Comparison of ENCODE assay signal across 12 mouse cellular contexts in genomic region chr9:52223509-52224113, GRCm38 (mm10). TPM values are rescaled to one million over a fixed set of nuclear protein-coding genes. Genes with fewer than 3 reads are reported as not detected.
DNase-seq lines count a peak whose midpoint lies in the region; ATAC-seq lines count a peak whose summit lies in the region.
"Had no signal": no experiment of that assay in that cellular context is flagged by ENCODE, and none has a peak within 500 bp of the region (broad histone marks: within the 10 kb centered on the region; RNA-seq: fewer than 3 reads in every experiment).

No protein-coding gene starts in this region.

- no peaks in the 10 kb centered on the region for H3K36me3 ChIP-seq in forebrain, embryonic 16.5 days (ENCODE audit: control insufficient read depth, insufficient read depth)
- no peaks in the 10 kb centered on the region for H3K36me3 ChIP-seq in midbrain, embryonic 14.5 days (ENCODE audit: control insufficient read depth, insufficient read depth, low read length)
- H3K36me3 ChIP-seq in liver, embryonic 12.5 days = no peaks in the 10 kb centered on the region
- H3K36me3 ChIP-seq: limb, embryonic 15.5 days had no signal

- no peaks in the 10 kb centered on the region for H3K9me3 ChIP-seq in forebrain, embryonic 16.5 days (ENCODE audit: control insufficient read depth, low read length)
- H3K9me3 ChIP-seq in midbrain, embryonic 14.5 days (ENCODE audit: control insufficient read depth, low read length) = no peaks in the 10 kb centered on the region
- H3K9me3 ChIP-seq in liver, embryonic 12.5 days (replicated peaks) = no peaks in the 10 kb centered on the region
- H3K9me3 ChIP-seq: limb, embryonic 15.5 days had no signal

- no peaks in the 10 kb centered on the region for H3K27me3 ChIP-seq in forebrain, embryonic 16.5 days (replicated peaks; ENCODE audit: control insufficient read depth, insufficient read depth, low read length)
- no peaks in the 10 kb centered on the region for H3K27me3 ChIP-seq in midbrain, embryonic 14.5 days (ENCODE audit: control insufficient read depth, insufficient read depth, low read length)
- H3K27me3 ChIP-seq in liver, embryonic 12.5 days (replicated peaks) = no peaks in the 10 kb centered on the region
- H3K27me3 ChIP-seq: limb, embryonic 15.5 days had no signal

- peaks cover 10% of the 10 kb centered on the region for H3K4me1 ChIP-seq in forebrain, embryonic 16.5 days (replicated peaks; ENCODE audit: control insufficient read depth, insufficient read depth, low read length)
- H3K4me1 ChIP-seq in midbrain, embryonic 14.5 days (ENCODE audit: control insufficient read depth, insufficient read depth, low read length) = peaks cover 11% of the 10 kb centered on the region
- H3K4me1 ChIP-seq in liver, embryonic 12.5 days = no peaks in the 10 kb centered on the region
- H3K4me1 ChIP-seq: limb, embryonic 15.5 days had no signal

- DNase-seq in Muller cell, postnatal 12 days (ENCODE audit: inconsistent ontology term) = peak; percentile 75
- DNase-seq in brain, embryonic 18.5 days (ENCODE audit: low read depth, low spot score) = peak; percentile 57
- DNase-seq in midbrain, embryonic 14.5 days = peak; percentile 75
- DNase-seq in lung, postnatal 14 days = no peak
- no peak for DNase-seq in kidney, adult 11 months
- DNase-seq: right cerebral cortex, postnatal 14 days had no signal

- H3K4me2 ChIP-seq in forebrain, embryonic 16.5 days (ENCODE audit: low read length) = peak overlapping the region; percentile 38
- peak overlapping the region; percentile 39 for H3K4me2 ChIP-seq in midbrain, embryonic 14.5 days (ENCODE audit: low read length)
- H3K4me2 ChIP-seq in liver, embryonic 12.5 days = no peak overlapping the region
- H3K4me2 ChIP-seq: limb, embryonic 15.5 days had no signal

- H3K4me3 ChIP-seq in forebrain, embryonic 16.5 days (replicated peaks; ENCODE audit: low read length) = no peak overlapping the region; the same call in 1 of the 2 replicates
- no peak overlapping the region for H3K4me3 ChIP-seq in midbrain, embryonic 14.5 days (replicated peaks; ENCODE audit: low read depth, low read length)
- H3K4me3 ChIP-seq in liver, embryonic 12.5 days = no peak overlapping the region
- H3K4me3 ChIP-seq: erythroblast, embryonic 14.5 days; limb, embryonic 15.5 days had no signal

- 1% methylated on average over 7 of the region's 7 CpGs for WGBS in forebrain, embryonic 16.5 days
- WGBS in midbrain, embryonic 14.5 days = under 1% methylated on average over 7 of the region's 7 CpGs
- 55% methylated on average over 7 of the region's 7 CpGs for WGBS in liver, embryonic 12.5 days (ENCODE audit: insufficient replicate concordance)

- ATAC-seq in forebrain, embryonic 16.5 days = peak; percentile 94
- ATAC-seq in midbrain, embryonic 14.5 days (ENCODE audit: low FRiP score, low TSS enrichment) = peak; percentile 82; the same call in 1 of the 2 replicates
- ATAC-seq in liver, embryonic 12.5 days = no peak
- ATAC-seq in megakaryocyte-erythroid progenitor cell, adult 5-6 weeks (replicated peaks; ENCODE audit: low FRiP score, low TSS enrichment, poor library complexity, severe bottlenecking) = no peak
- ATAC-seq: activated CD4-positive, CD25-positive, alpha-beta regulatory T cell, adult 4 months had no signal

- H3K27ac ChIP-seq in forebrain, embryonic 16.5 days (ENCODE audit: low read length) = peak overlapping the region; percentile 67
- H3K27ac ChIP-seq in midbrain, embryonic 14.5 days (replicated peaks; ENCODE audit: low read depth, low read length) = peak overlapping the region; percentile 60
- H3K27ac ChIP-seq in liver, embryonic 12.5 days = no peak overlapping the region
- H3K27ac ChIP-seq: limb, embryonic 15.5 days had no signal

- H3K9ac ChIP-seq in forebrain, embryonic 16.5 days (replicated peaks; ENCODE audit: low read depth, low read length) = peak overlapping the region; percentile 40
- no peak overlapping the region for H3K9ac ChIP-seq in midbrain, embryonic 14.5 days (replicated peaks; ENCODE audit: low read length)
- no peak overlapping the region for H3K9ac ChIP-seq in liver, embryonic 12.5 days
- H3K9ac ChIP-seq: limb, embryonic 15.5 days had no signal

RNA-seq across cellular contexts. Expression of gene Zc3h12c, which starts 55.2 kb away (rescaled TPM):
- polyA plus RNA-seq in forebrain, embryonic 16.5 days (2015; fragmentation: Nextera tagmentation; extraction: Ambion mirVana) = 6.4 and 7.4 TPM in 2 replicates
- 10.9 and 12.3 TPM in 2 replicates for polyA plus RNA-seq in midbrain, embryonic 14.5 days (2014; fragmentation: Nextera tagmentation; extraction: Ambion mirVana)
- polyA plus RNA-seq in liver, embryonic 12.5 days (2016; fragmentation: Nextera tagmentation; extraction: Ambion mirVana) = 0.73 and 0.74 TPM in 2 replicates
- total RNA-seq in megakaryocyte-erythroid progenitor cell, adult 5-6 weeks (2014; fragmentation: Nextera tagmentation) = 1.5 and 2.6 TPM in 2 replicates
- total RNA-seq in megakaryocyte-erythroid progenitor cell, adult 5-6 weeks (2017) = 2.2 and 3.5 TPM in 2 replicates
- polyA plus RNA-seq: erythroblast, embryonic 14.5 days had no signal

Comparison
In these comparisons a context has a peak if more than half of its experiments do, and no peak if none do; other contexts are left out.
1. DNase-seq: peak in Muller cell, postnatal 12 days (single experiment), brain, embryonic 18.5 days (single experiment) and midbrain, embryonic 14.5 days (single experiment); none in lung, postnatal 14 days (single experiment) and kidney, adult 11 months (single experiment).
2. ATAC-seq: peak in forebrain, embryonic 16.5 days (single experiment) and midbrain, embryonic 14.5 days (single experiment); none in liver, embryonic 12.5 days (single experiment) and megakaryocyte-erythroid progenitor cell, adult 5-6 weeks (single experiment).